Mouse (Mus musculus): Measurements from ENCODE around the gene Nlrc4. TPM values are rescaled to one million over a fixed set of nuclear protein-coding genes. Genes with fewer than 3 reads are reported as not detected.
A peak's percentile ranks its signal among the peaks of the same experiment; 100 is the strongest.

Gene Nlrc4
- polyA plus RNA-seq, 1 experiment from 2014 or later, result 0.40 TPM

- under 1% methylated on average over 41 of the region's 41 CpGs for WGBS
- H3K27ac ChIP-seq (ENCODE audit: low read depth, low read length), result peak within 1 kb of the TSS; percentile 77
- H3K4me3 ChIP-seq (ENCODE audit: low read depth, low read length), result peak within 1 kb of the TSS; percentile 77
These were observed 63.4 kb downstream of the Nlrc4 start, which contains the start of gene Slc30a6 for GRCm38 (mm10) chr17:74395383-74396065. Slc30a6 (plus strand) TSS chr17:74395608.

GRCm38 (mm10) chr17:74394855-74395254 lies 64.1 kb downstream of the Nlrc4 start:
- WGBS, result 21% methylated on average over 16 of the region's 16 CpGs
- Histone ChIP-seq H3K36me3 (ENCODE audit: control insufficient read depth, insufficient read depth, low read length) (no peaks in the 10 kb centered on the region), H3K4me2 (peak overlapping the region; percentile 76), H3K27ac (ENCODE audit: low read depth, low read length) (peak overlapping the region; percentile 3; the same call in 1 of the 2 replicates), H3K27me3 (replicated peaks; ENCODE audit: control insufficient read depth, insufficient read depth, low read length) (no peaks in the 10 kb centered on the region), H3K4me1 (replicated peaks; ENCODE audit: control insufficient read depth, insufficient read depth, low read length) (peaks cover 5% of the 10 kb centered on the region), H3K4me3 (ENCODE audit: low read depth, low read length) (peak overlapping the region; percentile 77), H3K9me3 (ENCODE audit: control insufficient read depth, low read length) (no peaks in the 10 kb centered on the region), H3K9ac (ENCODE audit: low read depth, low read length) (peak overlapping the region; percentile 62)
- ATAC-seq (replicated peaks; ENCODE audit: low FRiP score) (peak; percentile 42), DNase-seq (ENCODE audit: low spot score) (no peak)

More at GRCm38 (mm10) chr17:74395383-74396065, 63.4 kb downstream of the Nlrc4 start, which contains the start of gene Slc30a6:
- DNase-seq (ENCODE audit: low spot score), result peak; percentile 91
- peak within 1 kb of the TSS; percentile 88 for H3K9ac ChIP-seq (ENCODE audit: low read depth, low read length)
- H3K27me3 ChIP-seq (replicated peaks; ENCODE audit: control insufficient read depth, insufficient read depth, low read length), result no peaks in the 10 kb centered on the region
- H3K4me1 ChIP-seq (replicated peaks; ENCODE audit: control insufficient read depth, insufficient read depth, low read length), result peaks cover 5% of the 10 kb centered on the region
- no peaks in the 10 kb centered on the region for H3K9me3 ChIP-seq (ENCODE audit: control insufficient read depth, low read length)
- peak; percentile 99 for ATAC-seq (replicated peaks; ENCODE audit: low FRiP score)
- H3K36me3 ChIP-seq (ENCODE audit: control insufficient read depth, insufficient read depth, low read length), result no peaks in the 10 kb centered on the region
- peak within 1 kb of the TSS; percentile 76 for H3K4me2 ChIP-seq

- Histone ChIP-seq H3K9ac (ENCODE audit: low read depth, low read length) (no peak overlapping the region), H3K9me3 (ENCODE audit: control insufficient read depth, low read length) (no peaks in the 10 kb centered on the region), H3K4me3 (ENCODE audit: low read depth, low read length) (peak overlapping the region; percentile 77; the same call in 1 of the 2 replicates), H3K4me1 (replicated peaks; ENCODE audit: control insufficient read depth, insufficient read depth, low read length) (peaks cover 5% of the 10 kb centered on the region), H3K27me3 (replicated peaks; ENCODE audit: control insufficient read depth, insufficient read depth, low read length) (no peaks in the 10 kb centered on the region), H3K4me2 (peak overlapping the region; percentile 76), H3K36me3 (ENCODE audit: control insufficient read depth, insufficient read depth, low read length) (no peaks in the 10 kb centered on the region), H3K27ac (ENCODE audit: low read depth, low read length) (no peak overlapping the region)
- WGBS, result 75% methylated on average over 2 of the region's 2 CpGs
- no peak for DNase-seq (ENCODE audit: low spot score)
- no peak for ATAC-seq (replicated peaks; ENCODE audit: low FRiP score)
These were observed 64.6 kb downstream of the Nlrc4 start for GRCm38 (mm10) chr17:74394381-74394780.

- Histone ChIP-seq H3K4me1 (replicated peaks; ENCODE audit: control insufficient read depth, insufficient read depth, low read length) (no peaks in the 10 kb centered on the region), H3K27me3 (replicated peaks; ENCODE audit: control insufficient read depth, insufficient read depth, low read length) (no peaks in the 10 kb centered on the region), H3K9ac (ENCODE audit: low read depth, low read length) (no peak overlapping the region), H3K4me2 (no peak overlapping the region), H3K27ac (ENCODE audit: low read depth, low read length) (no peak overlapping the region), H3K36me3 (ENCODE audit: control insufficient read depth, insufficient read depth, low read length) (no peaks in the 10 kb centered on the region), H3K4me3 (ENCODE audit: low read depth, low read length) (no peak overlapping the region), H3K9me3 (ENCODE audit: control insufficient read depth, low read length) (no peaks in the 10 kb centered on the region)
- DNase-seq (ENCODE audit: low spot score) (no peak), ATAC-seq (replicated peaks; ENCODE audit: low FRiP score) (no peak)
- WGBS, result 82% methylated on average over 3 of the region's 3 CpGs
These were observed 69.1 kb downstream of the Nlrc4 start for GRCm38 (mm10) chr17:74389847-74390246.

GRCm38 (mm10) chr17:74386657-74387056 lies 72.3 kb downstream of the Nlrc4 start:
- no peak overlapping the region for H3K9ac ChIP-seq (ENCODE audit: low read depth, low read length)
- no peaks in the 10 kb centered on the region for H3K27me3 ChIP-seq (replicated peaks; ENCODE audit: control insufficient read depth, insufficient read depth, low read length)
- H3K9me3 ChIP-seq (ENCODE audit: control insufficient read depth, low read length), result no peaks in the 10 kb centered on the region
- no peaks in the 10 kb centered on the region for H3K4me1 ChIP-seq (replicated peaks; ENCODE audit: control insufficient read depth, insufficient read depth, low read length)
- no peak overlapping the region for H3K27ac ChIP-seq (ENCODE audit: low read depth, low read length)
- H3K36me3 ChIP-seq (ENCODE audit: control insufficient read depth, insufficient read depth, low read length), result peaks cover 10% of the 10 kb centered on the region; the same call in 1 of the 2 replicates
- H3K4me3 ChIP-seq (ENCODE audit: low read depth, low read length), result no peak overlapping the region
- DNase-seq (ENCODE audit: low spot score) (no peak), ATAC-seq (replicated peaks; ENCODE audit: low FRiP score) (no peak)
- no peak overlapping the region for H3K4me2 ChIP-seq

GRCm38 (mm10) chr17:74376916-74377315 lies 82.0 kb downstream of the Nlrc4 start:
- 83% methylated on average over 1 of the region's 1 CpGs for WGBS
- Histone ChIP-seq H3K4me2 (no peak overlapping the region), H3K4me3 (ENCODE audit: low read depth, low read length) (no peak overlapping the region), H3K27ac (ENCODE audit: low read depth, low read length) (no peak overlapping the region), H3K9me3 (ENCODE audit: control insufficient read depth, low read length) (no peaks in the 10 kb centered on the region), H3K27me3 (replicated peaks; ENCODE audit: control insufficient read depth, insufficient read depth, low read length) (no peaks in the 10 kb centered on the region), H3K4me1 (replicated peaks; ENCODE audit: control insufficient read depth, insufficient read depth, low read length) (no peaks in the 10 kb centered on the region), H3K9ac (ENCODE audit: low read depth, low read length) (no peak overlapping the region), H3K36me3 (ENCODE audit: control insufficient read depth, insufficient read depth, low read length) (peaks cover 15% of the 10 kb centered on the region; the same call in 1 of the 2 replicates)
- DNase-seq (ENCODE audit: low spot score) (no peak), ATAC-seq (replicated peaks; ENCODE audit: low FRiP score) (no peak)

Other genes starting within 250 kb of the Nlrc4 start
- 127 and 139 TPM in 2 replicates for gene Memo1, start 163.6 kb downstream of the Nlrc4 start, polyA plus RNA-seq (2014; fragmentation: Nextera tagmentation; extraction: Ambion mirVana)
- gene Dpy30, start 135.2 kb downstream of the Nlrc4 start, polyA plus RNA-seq (2014; fragmentation: Nextera tagmentation; extraction: Ambion mirVana), result 264 and 272 TPM in 2 replicates
- gene Spast, start 120.2 kb downstream of the Nlrc4 start, polyA plus RNA-seq (2014; fragmentation: Nextera tagmentation; extraction: Ambion mirVana), result 15.8 and 17.7 TPM in 2 replicates
- 35.1 and 37.9 TPM in 2 replicates for gene Slc30a6, start 63.5 kb downstream of the Nlrc4 start, polyA plus RNA-seq (2014; fragmentation: Nextera tagmentation; extraction: Ambion mirVana)
- gene Yipf4, start 30.4 kb upstream of the Nlrc4 start, polyA plus RNA-seq (2014; fragmentation: Nextera tagmentation; extraction: Ambion mirVana), result 46.3 and 51.7 TPM in 2 replicates
- 67.4 and 72.8 TPM in 2 replicates for gene Birc6, start 69.2 kb upstream of the Nlrc4 start, polyA plus RNA-seq (2014; fragmentation: Nextera tagmentation; extraction: Ambion mirVana)

Measured in liver, embryonic 11.5 days (tissue).